In the genomic region with DNA sequence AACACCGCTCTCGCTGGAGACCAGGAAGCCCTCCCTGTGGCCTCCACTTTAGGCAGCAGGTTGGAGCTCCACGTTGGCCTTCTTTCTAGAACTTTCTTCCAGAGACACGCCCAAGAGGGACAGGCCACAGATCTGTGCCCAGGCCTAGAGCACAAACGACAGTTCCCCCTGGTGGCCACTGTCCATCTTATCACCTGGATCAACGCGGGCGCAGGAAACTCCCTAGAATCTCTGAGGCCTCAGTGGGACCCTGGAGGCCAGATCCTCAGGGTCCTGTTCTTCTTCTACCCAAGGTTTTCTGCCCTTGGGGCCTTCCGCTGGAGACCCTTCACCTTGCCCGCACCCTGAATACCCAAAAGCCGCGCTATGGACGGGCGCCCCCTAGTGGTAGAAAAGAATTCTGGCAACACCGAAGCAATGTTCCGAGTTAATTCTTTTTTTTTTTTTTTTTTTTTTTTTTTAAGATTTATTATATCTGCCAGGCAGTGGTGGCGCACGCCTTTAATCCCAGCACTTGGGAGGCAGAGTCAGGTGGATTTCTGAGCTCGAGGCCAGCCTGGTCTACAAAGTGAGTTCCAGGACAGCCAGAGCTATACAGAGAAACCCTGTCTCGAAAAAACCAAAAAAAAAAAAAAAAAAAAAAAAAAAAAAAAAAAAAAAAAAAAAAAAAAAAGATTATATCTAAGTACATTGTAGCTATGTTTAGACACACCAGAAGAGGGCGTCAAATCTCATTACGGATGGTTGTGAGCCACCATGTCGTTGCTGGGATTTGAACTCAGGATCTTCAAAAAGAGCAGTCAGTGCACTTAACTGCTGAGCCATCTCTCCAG, we compare ENCODE assay signal across 8 mouse cellular contexts. TPM values are rescaled to one million over a fixed set of nuclear protein-coding genes. Genes with fewer than 3 reads are reported as not detected.
DNase-seq lines count a peak whose midpoint lies in the region; ATAC-seq and TF ChIP-seq lines count a peak whose summit lies in the region.
"Not testable (repeated sequence)": the region's sequence is repeated elsewhere in the genome, so short reads cannot be mapped to it uniquely, and the experiment has no call there.

No protein-coding gene starts in this region.

- H3K9ac ChIP-seq in forebrain, embryonic 11.5 days (ENCODE audit: low read length): not testable (repeated sequence)

- H3K4me1 ChIP-seq in G1E (ENCODE audit: insufficient read depth, low read depth, low read length): peaks cover 46% of the 10 kb centered on the region
- H3K4me1 ChIP-seq in forebrain, embryonic 11.5 days (replicated peaks; ENCODE audit: control insufficient read depth, insufficient read depth, low read length); lung, adult 2 months (ENCODE audit: control insufficient read depth, insufficient read depth, low read length): not testable (repeated sequence)
- H3K4me1 ChIP-seq in olfactory bulb, adult 2 months (ENCODE audit: control insufficient read depth, insufficient read depth, low read length): peaks cover 46% of the 10 kb centered on the region

- DNase-seq in G1E (ENCODE audit: low spot score): peak; percentile 66
- DNase-seq in cerebellum, adult 11 months: peak; percentile 64
- peak; percentile 82 for DNase-seq in forebrain, embryonic 11.5 days (ENCODE audit: low spot score)
- DNase-seq in heart, postnatal 25 days (ENCODE audit: low spot score): peak; percentile 41
- peak; percentile 82 to 87 for DNase-seq in kidney, postnatal 4 days
- DNase-seq in lung, adult 2 months: peak; percentile 81
- peak; percentile 40 to 58 for DNase-seq in thymus, adult 18-20 months

- not testable (repeated sequence) for TF ChIP-seq POLR2A in lung, adult 2 months (IDR thresholded peaks at IDR 0.05; ENCODE audit: borderline replicate concordance, extremely low read depth, low read depth, low read length); olfactory bulb, adult 2 months (IDR thresholded peaks at IDR 0.05; ENCODE audit: insufficient read depth, low read depth, low read length)

- peak; percentile 29; the same call in 1 of the 2 replicates for ATAC-seq in G1E (ENCODE audit: extremely low read depth, insufficient number of reproducible peaks, low FRiP score, poor library complexity, severe bottlenecking)
- not testable (repeated sequence) for ATAC-seq in forebrain, embryonic 11.5 days (replicated peaks; ENCODE audit: low FRiP score)

- H3K4me3 ChIP-seq in G1E (ENCODE audit: low read depth, low read length): peak overlapping the region; percentile 63; the same call in 1 of the 2 replicates
- not testable (repeated sequence) for H3K4me3 ChIP-seq in forebrain, embryonic 11.5 days (ENCODE audit: low read depth, low read length)
- H3K4me3 ChIP-seq in lung, adult 2 months (replicated peaks; ENCODE audit: extremely low read depth, low read depth, low read length): peak overlapping the region; percentile 37
- H3K4me3 ChIP-seq in olfactory bulb, adult 2 months (ENCODE audit: insufficient read depth, low read depth, low read length): peak overlapping the region; percentile 31

- not testable (repeated sequence) for H3K9me3 ChIP-seq in G1E (replicated peaks); forebrain, embryonic 11.5 days (ENCODE audit: control insufficient read depth, low read length)

- WGBS in forebrain, embryonic 11.5 days: 31% methylated on average over 23 of the region's 23 CpGs
- WGBS in lung, adult 2 months: 13% methylated on average over 23 of the region's 23 CpGs
- WGBS in olfactory bulb, adult 2 months: 25% methylated on average over 23 of the region's 23 CpGs

- peak; percentile 58 for TF ChIP-seq CTCF in G1E (IDR thresholded peaks at IDR 0.05; ENCODE audit: low read depth, low read length)
- peak; percentile 76 for TF ChIP-seq CTCF in lung, adult 2 months (IDR thresholded peaks at IDR 0.05; ENCODE audit: insufficient read depth, low read length)
- peak; percentile 99 for TF ChIP-seq CTCF in olfactory bulb, adult 2 months (IDR thresholded peaks at IDR 0.05; ENCODE audit: insufficient read depth, low read depth, low read length)

- H3K27me3 ChIP-seq in G1E (ENCODE audit: insufficient read depth, low read length); forebrain, embryonic 11.5 days (ENCODE audit: control insufficient read depth, insufficient read depth, low read length): not testable (repeated sequence)

- intact Hi-C loops in heart, postnatal 25 days (cut with DNase I): loop anchor here (1.0 to 10.0 kb wide), 3 partner anchors 35 to 167 kb away; a partner anchor contains a TSS

- not testable (repeated sequence) for H3K4me2 ChIP-seq in forebrain, embryonic 11.5 days (ENCODE audit: low read depth, low read length, severe bottlenecking)

- H3K27ac ChIP-seq in forebrain, embryonic 11.5 days (ENCODE audit: low read depth, low read length): not testable (repeated sequence)
- 0 out of 2 replicates have a peak overlapping the region, but pooled peaks have one; percentile 34 for H3K27ac ChIP-seq in olfactory bulb, adult 2 months (ENCODE audit: insufficient read depth, low read depth, low read length)

- H3K36me3 ChIP-seq in G1E (replicated peaks); forebrain, embryonic 11.5 days (ENCODE audit: control insufficient read depth, insufficient read depth, low read length): not testable (repeated sequence)

RNA-seq across cellular contexts. Expression of a gene that starts 4.1 kb away (rescaled TPM):
- total RNA-seq in G1E (2014; fragmentation: Nextera tagmentation) (3.0 TPM in 1 of 2 replicates, not detected in the other), G1E (2017) (0.27 and 0.76 TPM in 2 replicates)
- 0.49 and 0.68 TPM in 2 replicates for polyA plus RNA-seq in G1E (2012)
- 0.52 and 0.88 TPM in 2 replicates for polyA plus RNA-seq in forebrain, embryonic 11.5 days (2014; fragmentation: Nextera tagmentation; extraction: Ambion mirVana)
- 1 to 10 TPM; 1.8 to 1.9 TPM for total RNA-seq in heart, postnatal 25 days (2021)
- 2.2 and 314 TPM in 2 replicates for polyA plus RNA-seq in lung, adult 2 months (2012; rRNA removed)
- not detected in 2 replicates for polyA plus RNA-seq in olfactory bulb, adult 2 months (2012; ENCODE audit: insufficient read depth, insufficient read length, low replicate concordance, missing spikeins)

RNA-seq across cellular contexts. Expression of a gene that starts 13.5 kb away (rescaled TPM):
- total RNA-seq in G1E (2014; fragmentation: Nextera tagmentation) (not detected in 2 replicates), G1E (2017) (0.12 and 0.22 TPM in 2 replicates)
- 0.02 TPM in 1 of 2 replicates, not detected in the other for polyA plus RNA-seq in G1E (2012)
- 0.60 and 0.69 TPM in 2 replicates for polyA plus RNA-seq in forebrain, embryonic 11.5 days (2014; fragmentation: Nextera tagmentation; extraction: Ambion mirVana)
- total RNA-seq in heart, postnatal 25 days (2021): under 1 TPM; 0.08 to 0.22 TPM
- polyA plus RNA-seq in lung, adult 2 months (2012; rRNA removed): 0.05 and 1.3 TPM in 2 replicates
- not detected in 2 replicates for polyA plus RNA-seq in olfactory bulb, adult 2 months (2012; ENCODE audit: insufficient read depth, insufficient read length, low replicate concordance, missing spikeins)

RNA-seq across cellular contexts. Expression of a gene that starts 34.1 kb away (rescaled TPM):
- total RNA-seq in G1E (2014; fragmentation: Nextera tagmentation): 0.87 and 3.0 TPM in 2 replicates
- total RNA-seq in G1E (2017): 1.9 and 3.4 TPM in 2 replicates
- 0.22 and 0.68 TPM in 2 replicates for polyA plus RNA-seq in G1E (2012)
- 1.1 and 1.7 TPM in 2 replicates for polyA plus RNA-seq in forebrain, embryonic 11.5 days (2014; fragmentation: Nextera tagmentation; extraction: Ambion mirVana)
- 10 to 100 TPM; 28.9 to 30.7 TPM for total RNA-seq in heart, postnatal 25 days (2021)
- 19.0 and 25.5 TPM in 2 replicates for polyA plus RNA-seq in lung, adult 2 months (2012; rRNA removed)
- not detected in 2 replicates for polyA plus RNA-seq in olfactory bulb, adult 2 months (2012; ENCODE audit: insufficient read depth, insufficient read length, low replicate concordance, missing spikeins)

RNA-seq across cellular contexts. Expression of a gene that starts 42.7 kb away (rescaled TPM):
- 102 and 127 TPM in 2 replicates for total RNA-seq in G1E (2014; fragmentation: Nextera tagmentation)
- 78.5 and 94.3 TPM in 2 replicates for total RNA-seq in G1E (2017)
- polyA plus RNA-seq in G1E (2012): 12.9 and 33.1 TPM in 2 replicates
- polyA plus RNA-seq in forebrain, embryonic 11.5 days (2014; fragmentation: Nextera tagmentation; extraction: Ambion mirVana): 70.6 and 74.0 TPM in 2 replicates
- 1,000 to 10,000 TPM; 1,337 to 1,520 TPM for total RNA-seq in heart, postnatal 25 days (2021)
- 201 and 250 TPM in 2 replicates for polyA plus RNA-seq in lung, adult 2 months (2012; rRNA removed)
- not detected in 2 replicates for polyA plus RNA-seq in olfactory bulb, adult 2 months (2012; ENCODE audit: insufficient read depth, insufficient read length, low replicate concordance, missing spikeins)

RNA-seq across cellular contexts. Expression of a gene that starts 59.4 kb away (rescaled TPM):
- 442 and 470 TPM in 2 replicates for total RNA-seq in G1E (2014; fragmentation: Nextera tagmentation)
- total RNA-seq in G1E (2017): 251 and 279 TPM in 2 replicates
- 430 and 529 TPM in 2 replicates for polyA plus RNA-seq in G1E (2012)
- 338 and 382 TPM in 2 replicates for polyA plus RNA-seq in forebrain, embryonic 11.5 days (2014; fragmentation: Nextera tagmentation; extraction: Ambion mirVana)
- 100 to 1,000 TPM; 225 to 270 TPM for total RNA-seq in heart, postnatal 25 days (2021)
- 166 and 244 TPM in 2 replicates for polyA plus RNA-seq in lung, adult 2 months (2012; rRNA removed)
- 179 and 465 TPM in 2 replicates for polyA plus RNA-seq in olfactory bulb, adult 2 months (2012; ENCODE audit: insufficient read depth, insufficient read length, low replicate concordance, missing spikeins)
